Mouse (Mus musculus) intestine, postnatal 0 days (tissue): ENCODE data around the gene Ryr3. TPM values are rescaled to one million over a fixed set of nuclear protein-coding genes. Genes with fewer than 3 reads are reported as not detected.

ENCODE experiments used
- ATAC-seq: fragments of 200-750 bp; cut with Nextera tagmentation; 2 replicates; pipeline ENCODE4 v1.8.0; 2017; ENCODE audit warnings: mild to moderate bottlenecking, moderate TSS enrichment, moderate library complexity
- H3K27ac ChIP-seq: fragments of 300-500 bp; sonication (generic); 2 replicates; pipeline ENCODE4 v1.5.1; 2014; ENCODE audit warnings: mild to moderate bottlenecking, low read depth, low read length, moderate library complexity
- H3K27me3 ChIP-seq: fragments of 300-500 bp; sonication (generic); replicated peaks from 2 replicates; pipeline ENCODE4 v1.6.1; 2014; ENCODE audit warnings: low read length, mixed read lengths; ENCODE audit not compliant: control insufficient read depth, insufficient read depth
- H3K36me3 ChIP-seq: fragments of 300-500 bp; sonication (generic); 2 replicates; pipeline ENCODE4 v1.6.1; 2014; ENCODE audit warnings: mild to moderate bottlenecking, moderate library complexity; ENCODE audit not compliant: control insufficient read depth, insufficient read depth
- H3K4me1 ChIP-seq: fragments of 300-500 bp; sonication (generic); replicated peaks from 2 replicates; pipeline ENCODE4 v1.6.1; 2014; ENCODE audit warnings: antibody characterized with exemption, low read length, mixed read lengths; ENCODE audit not compliant: control insufficient read depth, insufficient read depth
- H3K4me2 ChIP-seq: fragments of 300-500 bp; sonication (generic); replicated peaks from 2 replicates; pipeline ENCODE4 v1.6.1; 2014; ENCODE audit warnings: low read depth, mild to moderate bottlenecking, moderate library complexity
- H3K4me3 ChIP-seq: fragments of 300-500 bp; sonication (generic); 2 replicates; pipeline ENCODE4 v1.5.1; 2014; ENCODE audit warnings: low read depth, low read length
- H3K9ac ChIP-seq: fragments of 300-500 bp; sonication (generic); 2 replicates; pipeline ENCODE4 v1.6.1; 2014; ENCODE audit warnings: mild to moderate bottlenecking, low read depth, low read length
- H3K9me3 ChIP-seq: fragments of 300-500 bp; sonication (generic); 2 replicates; pipeline ENCODE4 v1.6.1; 2016; ENCODE audit warnings: mixed run types; ENCODE audit not compliant: control insufficient read depth
- CTCF ChIP-seq: sonication (generic); IDR thresholded peaks from 2 replicates; pipeline ENCODE4 v1.5.1; 2016; ENCODE audit warnings: low read depth, mild to moderate bottlenecking, control low read depth, antibody characterized with exemption, moderate library complexity
- WGBS: fragments of 180-500 bp; shearing (Covaris S2); extraction: QIAGEN DNeasy Blood & Tissue Kit; methylation state at CpG from one replicate; pipeline ENCODE4 v1.1.7; 2014; 5-methylcytosine and 5-hydroxymethylcytosine counted together
- polyA plus RNA-seq: library from polyadenylated mRNA; unstranded; fragments of >200 nt; fragmentation: Nextera tagmentation; extraction: Ambion mirVana; gene quantifications from 2 replicates; pipeline ENCODE4 v1.2.1, GENCODE M21; 2015

Gene Ryr3
- polyA plus RNA-seq, 1 experiment from 2014 or later, result 0.73 TPM

DNA sequence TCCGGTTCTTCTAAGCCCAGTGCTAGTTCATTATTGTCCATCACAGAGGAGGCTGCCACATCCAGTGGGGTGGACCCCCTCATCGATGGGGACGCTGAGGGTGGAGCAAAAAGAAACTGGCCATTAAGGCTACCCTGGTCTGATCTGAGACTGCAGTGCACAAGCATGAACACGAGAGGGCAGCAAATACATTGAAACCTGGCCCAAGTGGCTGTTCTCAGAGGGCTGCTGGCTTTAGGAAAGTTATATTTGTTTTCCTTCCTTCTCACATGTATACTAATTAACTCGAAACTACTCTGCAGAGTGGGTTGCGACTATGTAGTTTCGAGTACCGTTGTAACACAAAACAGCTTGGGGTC lies 416.9 kb downstream of the Ryr3 start:
- H3K9me3 ChIP-seq, result no peaks in the 10 kb centered on the region
- ATAC-seq, result 0 out of 2 replicates have a peak, but pooled peaks have one; percentile 38
- H3K4me2 ChIP-seq, result no peak overlapping the region
- no peak overlapping the region for H3K4me3 ChIP-seq
- H3K36me3 ChIP-seq, result no peaks in the 10 kb centered on the region
- TF ChIP-seq CTCF, result peak; percentile 90
- H3K9ac ChIP-seq, result no peak overlapping the region
- H3K4me1 ChIP-seq, result no peaks in the 10 kb centered on the region
- WGBS, result 6% methylated on average over 8 of the region's 8 CpGs
- H3K27ac ChIP-seq, result no peak overlapping the region
- H3K27me3 ChIP-seq, result no peaks in the 10 kb centered on the region

DNA sequence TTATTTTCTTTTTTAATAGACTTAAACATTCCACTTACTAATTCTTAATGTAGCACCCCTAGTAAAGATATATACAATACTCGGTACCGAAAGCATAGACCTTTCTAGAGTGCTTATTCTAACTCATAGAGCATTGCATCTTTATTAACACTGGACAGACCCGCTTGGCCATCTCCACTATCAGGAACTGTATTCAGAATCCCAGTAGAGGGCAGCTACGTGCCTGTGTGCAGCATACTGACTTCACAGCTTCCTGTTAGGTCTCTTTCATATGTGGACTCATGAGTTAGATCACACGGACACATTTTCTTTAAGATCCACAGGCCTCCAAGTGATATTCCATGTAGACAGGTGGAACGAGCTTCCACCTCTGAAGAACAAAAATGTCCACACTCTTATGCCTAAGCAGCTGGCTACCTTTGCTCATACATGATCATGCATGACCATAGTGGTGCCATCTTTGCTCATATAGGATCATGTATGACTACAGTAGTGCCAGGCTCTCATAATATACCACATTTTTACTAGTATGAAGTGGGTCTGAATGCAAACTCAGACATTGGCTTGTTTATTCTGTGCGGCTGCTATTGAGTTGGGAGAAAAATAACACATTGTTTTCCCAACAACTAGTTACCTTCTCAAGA lies 417.4 kb downstream of the Ryr3 start:
- Histone ChIP-seq H3K27me3 (no peaks in the 10 kb centered on the region), H3K4me2 (no peak overlapping the region), H3K9me3 (no peaks in the 10 kb centered on the region), H3K4me1 (no peaks in the 10 kb centered on the region), H3K4me3 (no peak overlapping the region), H3K9ac (no peak overlapping the region), H3K27ac (no peak overlapping the region), H3K36me3 (no peaks in the 10 kb centered on the region)
- ATAC-seq, result no peak
- WGBS, result 85% methylated on average over 7 of the region's 7 CpGs
- TF ChIP-seq CTCF, result no peak

DNA sequence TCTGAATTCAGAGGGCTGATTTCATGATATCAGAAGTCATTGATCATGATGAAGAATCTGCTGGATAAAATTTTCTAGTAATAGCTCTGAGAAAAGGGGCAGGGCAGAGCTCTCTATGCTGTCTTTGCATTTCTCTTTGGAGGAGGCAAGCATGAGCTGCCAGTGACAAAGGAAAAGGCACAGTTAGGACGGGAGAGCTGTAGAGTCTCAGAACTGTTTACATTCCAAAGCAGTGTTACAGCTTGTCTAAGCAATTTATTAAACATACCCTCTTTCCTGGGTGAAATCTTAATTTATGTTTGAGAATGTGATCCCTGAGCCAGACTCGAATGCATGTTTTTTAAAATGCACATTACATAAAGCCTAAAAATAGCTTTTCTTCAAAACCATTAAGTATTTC lies 435.3 kb downstream of the Ryr3 start:
- Histone ChIP-seq H3K27ac (no peak overlapping the region), H3K9me3 (no peaks in the 10 kb centered on the region), H3K27me3 (no peaks in the 10 kb centered on the region), H3K4me2 (no peak overlapping the region), H3K36me3 (no peaks in the 10 kb centered on the region), H3K4me3 (no peak overlapping the region), H3K4me1 (no peaks in the 10 kb centered on the region), H3K9ac (no peak overlapping the region)
- TF ChIP-seq CTCF, result no peak
- 27% methylated on average over 2 of the region's 2 CpGs for WGBS
- no peak for ATAC-seq

DNA sequence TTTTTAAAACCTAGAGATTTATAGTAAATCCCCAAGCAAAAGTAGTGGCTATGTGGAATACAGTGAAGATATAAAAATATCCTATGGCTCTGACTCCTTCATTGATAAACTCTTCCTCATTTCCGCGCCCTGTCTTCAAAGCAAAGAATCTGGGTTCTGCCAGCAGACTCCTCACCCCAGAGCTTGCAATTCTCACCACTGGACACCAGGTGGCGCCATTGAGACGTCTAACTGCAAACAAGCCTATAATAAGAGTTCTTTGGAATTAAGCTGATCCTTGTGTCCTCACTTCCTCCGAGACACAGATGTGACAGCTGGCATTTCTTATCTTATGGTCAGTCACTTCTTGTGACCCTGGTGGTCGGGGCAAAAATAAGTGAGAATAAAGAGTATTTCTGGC lies 442.1 kb downstream of the Ryr3 start:
- H3K4me3 ChIP-seq, result no peak overlapping the region
- no peaks in the 10 kb centered on the region for H3K9me3 ChIP-seq
- no peaks in the 10 kb centered on the region for H3K27me3 ChIP-seq
- H3K4me2 ChIP-seq, result no peak overlapping the region
- no peak overlapping the region for H3K27ac ChIP-seq
- H3K36me3 ChIP-seq, result no peaks in the 10 kb centered on the region
- no peak overlapping the region for H3K9ac ChIP-seq
- WGBS, result 19% methylated on average over 6 of the region's 6 CpGs
- no peaks in the 10 kb centered on the region for H3K4me1 ChIP-seq
- no peak for ATAC-seq
- peak; percentile 84 for TF ChIP-seq CTCF

DNA sequence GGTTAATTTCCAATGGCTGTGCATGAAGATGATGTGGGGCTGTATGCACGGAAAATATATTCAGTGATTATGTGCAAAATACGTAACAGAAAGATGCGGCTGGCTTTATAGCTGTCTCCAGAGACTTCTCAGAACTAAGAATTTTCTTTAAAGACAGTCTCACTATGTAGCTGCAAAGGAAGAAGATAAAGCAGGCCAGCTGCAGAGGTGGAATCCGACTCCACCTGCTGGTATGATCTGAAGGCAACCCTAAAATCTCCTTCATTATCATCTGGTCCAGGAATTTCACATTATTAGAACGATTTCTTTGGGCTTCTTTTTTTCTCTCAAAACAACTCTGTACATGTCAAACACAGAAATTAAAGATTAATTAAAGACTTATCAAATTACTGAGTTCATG lies 449.2 kb downstream of the Ryr3 start:
- WGBS, result 75% methylated on average over 5 of the region's 5 CpGs
- no peak for ATAC-seq

DNA sequence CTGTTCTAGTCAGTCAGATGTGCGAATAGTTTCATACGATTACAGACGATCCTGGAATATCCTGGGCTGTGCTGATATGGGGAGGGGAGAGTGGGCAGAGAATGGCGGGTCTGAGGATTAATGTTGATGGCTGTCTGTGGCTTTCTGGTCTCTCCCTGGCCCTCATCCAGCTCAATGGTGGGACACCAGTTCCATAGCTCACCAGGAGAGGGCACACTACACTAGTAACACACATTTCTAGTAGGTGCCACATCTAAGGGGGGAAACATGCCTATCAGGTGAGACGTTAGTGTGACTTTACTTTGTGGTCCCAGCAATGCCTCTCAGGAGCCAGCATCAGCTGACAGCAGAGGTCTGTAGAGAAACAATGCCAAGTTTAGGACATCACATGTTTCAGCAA lies 451.9 kb downstream of the Ryr3 start:
- H3K9me3 ChIP-seq, result no peaks in the 10 kb centered on the region
- no peaks in the 10 kb centered on the region for H3K27me3 ChIP-seq
- peak; percentile 61 for TF ChIP-seq CTCF
- no peak overlapping the region for H3K4me2 ChIP-seq
- no peak for ATAC-seq
- no peak overlapping the region for H3K4me3 ChIP-seq
- no peak overlapping the region for H3K27ac ChIP-seq
- H3K4me1 ChIP-seq, result no peaks in the 10 kb centered on the region
- 60% methylated on average over 5 of the region's 5 CpGs for WGBS
- no peaks in the 10 kb centered on the region for H3K36me3 ChIP-seq
- H3K9ac ChIP-seq, result no peak overlapping the region

More for the DNA sequence above, 449.2 kb downstream of the Ryr3 start:
- Histone ChIP-seq H3K4me3 (no peak overlapping the region), H3K4me2 (no peak overlapping the region), H3K36me3 (no peaks in the 10 kb centered on the region), H3K27ac (no peak overlapping the region), H3K27me3 (no peaks in the 10 kb centered on the region), H3K9me3 (no peaks in the 10 kb centered on the region), H3K9ac (no peak overlapping the region), H3K4me1 (no peaks in the 10 kb centered on the region)
- peak; percentile 59 for TF ChIP-seq CTCF

DNA sequence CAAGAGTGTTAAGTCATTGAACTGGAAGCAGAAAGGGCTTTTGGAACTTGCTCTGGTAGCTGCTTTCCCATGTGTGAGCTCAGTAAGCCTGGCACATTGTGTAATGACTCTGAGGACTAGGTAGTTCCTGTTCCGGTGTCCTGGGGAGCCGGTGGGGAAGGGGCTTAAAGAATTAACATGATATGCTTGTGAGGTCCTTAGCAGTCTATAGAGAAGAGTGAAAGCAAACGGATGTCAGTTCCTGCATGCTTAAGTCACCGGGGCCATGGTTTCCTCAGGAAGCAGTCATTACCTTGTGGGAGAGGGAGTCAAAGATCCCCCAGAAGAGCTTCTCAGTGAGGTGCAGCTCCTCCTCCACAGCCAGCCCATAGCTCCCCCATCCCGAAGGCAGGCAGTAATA lies 452.6 kb downstream of the Ryr3 start:
- no peak for ATAC-seq
- Histone ChIP-seq H3K9ac (no peak overlapping the region), H3K36me3 (no peaks in the 10 kb centered on the region), H3K4me3 (no peak overlapping the region), H3K27me3 (no peaks in the 10 kb centered on the region), H3K4me2 (no peak overlapping the region), H3K27ac (no peak overlapping the region), H3K4me1 (no peaks in the 10 kb centered on the region), H3K9me3 (no peaks in the 10 kb centered on the region)
- TF ChIP-seq CTCF, result no peak
- WGBS, result 66% methylated on average over 5 of the region's 5 CpGs
